Mouse (Mus musculus): Measurements from ENCODE around the gene Sprr2e. TPM values are rescaled to one million over a fixed set of nuclear protein-coding genes. Genes with fewer than 3 reads are reported as not detected.

Sprr2e gene
- polyA plus RNA-seq (2012; rRNA removed) = not detected in 2 replicates

DNA sequence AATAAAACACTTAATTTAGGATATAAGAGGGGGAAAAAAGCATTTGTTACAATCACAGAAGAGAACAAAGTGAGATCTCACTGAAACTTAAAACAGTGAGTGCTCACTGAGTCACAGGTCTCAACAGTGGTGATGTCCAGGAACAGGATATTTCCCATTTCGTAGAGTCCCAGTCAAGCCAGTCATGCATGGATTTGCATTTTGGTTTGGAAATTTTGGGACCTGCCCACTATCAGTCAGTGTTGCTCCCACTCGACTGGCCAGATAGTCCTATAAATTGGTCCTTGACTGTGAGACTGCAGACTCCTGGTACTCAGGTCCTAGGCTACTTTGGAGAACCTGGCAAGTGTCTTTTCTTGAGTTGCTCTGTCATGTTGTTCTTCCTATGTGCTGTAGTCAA, at the start of gene Sprr2e:
Gene Sprr2e (plus strand): TSS at position 301 of the 400 bp plus-strand sequence.
- no peak within 1 kb of the TSS for H3K4me3 ChIP-seq (ENCODE audit: insufficient read depth, low read length)

DNA sequence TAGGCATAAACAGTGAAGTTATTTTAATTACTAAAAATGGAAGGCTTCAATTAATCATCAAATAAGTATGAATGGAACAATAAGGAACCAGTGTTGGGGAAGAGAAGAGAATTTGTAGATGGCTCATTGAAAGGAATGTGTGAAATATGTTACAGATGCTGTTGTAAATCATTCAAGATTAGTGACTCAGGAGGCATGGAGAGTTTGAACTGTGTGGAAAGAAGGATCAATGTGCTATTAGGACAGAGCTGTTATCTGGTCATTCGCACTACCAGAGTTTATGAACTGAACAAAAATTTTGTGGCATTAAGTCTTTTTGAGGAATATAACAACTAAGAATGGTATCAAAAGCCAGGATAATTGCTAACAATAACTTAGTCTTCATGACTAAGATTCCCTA, 44.5 kb upstream of the Sprr2e start:
- Histone ChIP-seq H3K4me1 (ENCODE audit: control insufficient read depth, insufficient read depth, low read length) (no peaks in the 10 kb centered on the region), H3K4me3 (ENCODE audit: insufficient read depth, low read length) (no peak overlapping the region), H3K27ac (ENCODE audit: insufficient read depth, low read length) (no peak overlapping the region)
- TF ChIP-seq CTCF (IDR thresholded peaks at IDR 0.05; ENCODE audit: extremely low read depth, insufficient read depth, low read length) = no peak
- no peak for TF ChIP-seq POLR2A (IDR thresholded peaks at IDR 0.05; ENCODE audit: extremely low read depth, insufficient read depth, low read length)

More for the DNA sequence above, at the start of gene Sprr2e:
- Histone ChIP-seq H3K27ac (ENCODE audit: insufficient read depth, low read length) (no peak within 1 kb of the TSS), H3K4me1 (ENCODE audit: control insufficient read depth, insufficient read depth, low read length) (no peaks in the 10 kb centered on the region)
- no peak for TF ChIP-seq CTCF (IDR thresholded peaks at IDR 0.05; ENCODE audit: extremely low read depth, insufficient read depth, low read length)
- no peak for TF ChIP-seq POLR2A (IDR thresholded peaks at IDR 0.05; ENCODE audit: extremely low read depth, insufficient read depth, low read length)

DNA sequence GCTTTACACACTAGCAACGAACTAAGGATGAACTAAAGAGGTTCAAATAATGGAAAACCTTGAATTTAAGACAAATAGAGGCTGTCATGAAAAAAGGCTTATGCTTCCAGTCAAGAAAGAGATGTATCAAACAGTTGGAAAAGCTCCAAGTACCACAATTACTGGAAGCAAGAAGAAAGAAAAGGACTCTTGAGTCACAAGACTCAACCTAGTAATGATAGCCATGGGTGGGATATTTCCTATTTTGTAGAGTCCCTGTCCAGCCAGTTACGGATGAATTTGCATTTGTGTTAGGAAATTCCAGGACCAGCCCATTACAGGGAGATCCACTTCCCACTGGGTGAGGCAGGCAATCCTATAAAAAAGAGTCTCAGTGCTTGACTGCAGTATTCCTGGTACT, 35.6 kb upstream of the Sprr2e start, which contains the start of gene Sprr2b:
Gene Sprr2b (plus strand): TSS at position 301 of the 400 bp plus-strand sequence.
- H3K4me1 ChIP-seq (ENCODE audit: control insufficient read depth, insufficient read depth, low read length) = no peaks in the 10 kb centered on the region
- no peak within 1 kb of the TSS for H3K4me3 ChIP-seq (ENCODE audit: insufficient read depth, low read length)
- no peak for TF ChIP-seq POLR2A (IDR thresholded peaks at IDR 0.05; ENCODE audit: extremely low read depth, insufficient read depth, low read length)
- TF ChIP-seq CTCF (IDR thresholded peaks at IDR 0.05; ENCODE audit: extremely low read depth, insufficient read depth, low read length) = no peak
- no peak within 1 kb of the TSS for H3K27ac ChIP-seq (ENCODE audit: insufficient read depth, low read length)

DNA sequence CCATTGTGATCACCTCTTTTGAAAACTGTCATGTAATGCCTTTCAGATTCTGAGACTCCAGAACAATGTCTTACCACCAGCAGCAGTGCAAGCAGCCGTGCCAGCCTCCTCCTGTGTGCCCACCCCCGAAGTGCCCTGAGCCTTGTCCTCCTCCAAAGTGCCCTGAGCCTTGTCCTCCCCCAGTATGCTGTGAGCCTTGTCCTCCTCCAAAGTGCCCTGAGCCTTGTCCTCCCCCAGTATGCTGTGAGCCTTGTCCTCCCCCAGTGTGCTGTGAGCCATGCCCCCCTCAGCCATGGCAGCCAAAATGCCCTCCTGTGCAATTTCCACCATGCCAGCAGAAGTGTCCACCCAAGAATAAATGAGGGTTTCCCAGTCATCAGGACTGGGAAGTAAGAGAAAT, 34.6 kb upstream of the Sprr2e start:
- Histone ChIP-seq H3K4me1 (ENCODE audit: control insufficient read depth, insufficient read depth, low read length) (no peaks in the 10 kb centered on the region), H3K27ac (ENCODE audit: insufficient read depth, low read length) (no peak overlapping the region), H3K4me3 (ENCODE audit: insufficient read depth, low read length) (no peak overlapping the region)
- TF ChIP-seq POLR2A (IDR thresholded peaks at IDR 0.05; ENCODE audit: extremely low read depth, insufficient read depth, low read length) (no peak), CTCF (IDR thresholded peaks at IDR 0.05; ENCODE audit: extremely low read depth, insufficient read depth, low read length) (no peak)

DNA sequence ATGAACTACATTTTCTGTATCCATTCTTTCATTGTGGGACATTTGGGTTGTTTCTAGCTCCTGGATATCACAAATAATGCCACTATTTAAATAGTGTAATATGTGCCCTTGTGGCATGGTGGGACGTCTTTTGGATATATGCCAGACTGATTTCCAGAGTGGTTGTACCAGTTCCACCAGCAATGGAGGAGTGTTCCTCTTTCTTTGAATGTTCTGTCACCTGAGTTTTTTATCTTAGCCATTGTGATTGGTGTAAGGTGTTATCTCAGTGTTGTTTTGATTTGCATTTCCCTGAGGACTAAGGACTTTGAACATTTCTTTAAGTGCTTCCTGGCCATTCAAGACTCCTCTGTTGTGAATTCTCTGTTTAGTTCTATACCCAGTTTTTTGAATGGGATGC, 15.7 kb upstream of the Sprr2e start:
- Histone ChIP-seq H3K4me1 (ENCODE audit: control insufficient read depth, insufficient read depth, low read length) (no peaks in the 10 kb centered on the region), H3K4me3 (ENCODE audit: insufficient read depth, low read length) (no peak overlapping the region), H3K27ac (ENCODE audit: insufficient read depth, low read length) (no peak overlapping the region)
- TF ChIP-seq CTCF (IDR thresholded peaks at IDR 0.05; ENCODE audit: extremely low read depth, insufficient read depth, low read length) (no peak), POLR2A (IDR thresholded peaks at IDR 0.05; ENCODE audit: extremely low read depth, insufficient read depth, low read length) (no peak)

DNA sequence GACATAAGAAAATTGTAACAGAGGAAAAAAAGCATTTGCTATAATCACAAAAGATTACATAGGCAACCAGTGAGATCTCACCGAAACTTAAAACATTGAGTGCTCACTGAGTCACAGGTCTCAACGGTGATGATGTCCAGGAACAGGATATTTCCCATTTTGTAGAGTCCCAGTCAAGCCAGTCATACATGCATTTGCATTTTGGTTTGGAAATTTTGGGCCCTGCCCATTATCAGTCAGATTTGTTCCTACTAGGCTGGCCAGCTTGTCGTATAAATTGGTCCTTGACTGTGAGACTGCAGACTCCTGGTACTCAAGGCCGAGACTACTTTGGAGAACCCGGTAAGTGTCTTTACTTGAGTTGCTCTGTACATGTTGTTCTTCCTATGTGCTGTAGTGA, 13.1 kb upstream of the Sprr2e start, which contains the start of gene Sprr2d:
Gene Sprr2d (plus strand): TSS at position 301 of the 400 bp plus-strand sequence.
- TF ChIP-seq POLR2A (IDR thresholded peaks at IDR 0.05; ENCODE audit: extremely low read depth, insufficient read depth, low read length) (no peak), CTCF (IDR thresholded peaks at IDR 0.05; ENCODE audit: extremely low read depth, insufficient read depth, low read length) (no peak)
- Histone ChIP-seq H3K4me3 (ENCODE audit: insufficient read depth, low read length) (no peak within 1 kb of the TSS), H3K27ac (ENCODE audit: insufficient read depth, low read length) (no peak within 1 kb of the TSS), H3K4me1 (ENCODE audit: control insufficient read depth, insufficient read depth, low read length) (no peaks in the 10 kb centered on the region)

DNA sequence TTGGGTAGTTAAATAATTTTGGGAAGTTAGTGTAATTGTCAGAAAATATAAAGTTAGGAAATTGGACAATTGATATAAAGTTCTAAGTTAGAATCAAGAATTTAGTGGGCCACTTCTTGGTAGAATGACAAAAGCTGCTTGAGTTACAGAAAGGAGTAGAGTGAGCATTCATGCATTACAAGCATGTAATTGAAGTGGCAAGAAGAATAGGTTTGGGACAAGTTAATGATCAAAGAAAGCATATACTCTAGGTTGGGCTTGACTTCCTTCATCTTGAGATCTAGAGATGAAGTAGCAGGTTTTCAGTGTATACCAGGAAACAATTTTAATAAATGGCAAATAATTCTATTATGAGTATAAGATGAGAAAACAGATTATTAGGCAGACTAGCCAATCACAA, 9.7 kb downstream of the Sprr2e start:
- H3K4me3 ChIP-seq (ENCODE audit: insufficient read depth, low read length) = no peak overlapping the region
- H3K27ac ChIP-seq (ENCODE audit: insufficient read depth, low read length) = no peak overlapping the region
- TF ChIP-seq CTCF (IDR thresholded peaks at IDR 0.05; ENCODE audit: extremely low read depth, insufficient read depth, low read length) (no peak), POLR2A (IDR thresholded peaks at IDR 0.05; ENCODE audit: extremely low read depth, insufficient read depth, low read length) (no peak)
- H3K4me1 ChIP-seq (ENCODE audit: control insufficient read depth, insufficient read depth, low read length) = no peaks in the 10 kb centered on the region

DNA sequence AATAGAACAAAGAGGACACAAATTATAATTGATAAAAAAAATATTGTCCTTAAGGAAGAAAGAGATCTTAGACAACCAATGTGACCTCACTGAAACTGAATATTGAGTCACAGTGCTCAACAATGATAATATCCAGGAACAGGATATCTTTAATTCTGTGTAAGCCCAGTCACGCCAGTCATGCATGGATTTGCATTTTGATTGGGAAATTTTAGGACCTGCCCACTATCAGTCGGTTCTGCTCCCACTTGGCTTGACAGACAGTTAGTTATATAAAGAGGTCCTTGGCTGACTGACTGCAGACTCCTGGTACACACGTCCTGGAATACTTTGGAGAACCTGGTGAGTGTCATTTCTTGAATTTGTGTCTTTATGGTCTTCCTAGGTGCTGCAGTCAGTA, 12.9 kb downstream of the Sprr2e start, which contains the start of gene Sprr2f:
Gene Sprr2f (plus strand): TSS at position 301 of the 400 bp plus-strand sequence.
- no peaks in the 10 kb centered on the region for H3K4me1 ChIP-seq (ENCODE audit: control insufficient read depth, insufficient read depth, low read length)
- no peak for TF ChIP-seq CTCF (IDR thresholded peaks at IDR 0.05; ENCODE audit: extremely low read depth, insufficient read depth, low read length)
- no peak for TF ChIP-seq POLR2A (IDR thresholded peaks at IDR 0.05; ENCODE audit: extremely low read depth, insufficient read depth, low read length)
- H3K27ac ChIP-seq (ENCODE audit: insufficient read depth, low read length) = no peak within 1 kb of the TSS
- no peak within 1 kb of the TSS for H3K4me3 ChIP-seq (ENCODE audit: insufficient read depth, low read length)

DNA sequence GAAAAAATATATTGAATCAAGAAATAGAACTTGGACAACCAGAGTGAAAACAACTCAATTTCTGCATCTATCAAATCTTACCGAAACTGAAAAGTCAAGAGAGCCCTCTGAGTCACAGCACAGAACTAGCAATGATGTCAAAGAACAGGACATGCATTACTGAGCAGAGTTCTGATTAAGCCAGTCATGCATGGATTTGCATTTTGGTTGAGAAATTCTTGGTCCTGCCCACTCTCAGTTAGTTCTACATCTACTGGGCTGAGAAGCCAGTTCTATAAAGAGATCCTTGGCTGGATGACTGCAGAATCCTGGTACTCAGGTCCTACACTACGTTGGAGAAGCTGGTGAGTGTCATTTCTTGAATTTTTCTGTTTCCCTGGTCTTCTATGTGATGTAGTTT, 21.7 kb downstream of the Sprr2e start:
- no peak for TF ChIP-seq CTCF (IDR thresholded peaks at IDR 0.05; ENCODE audit: extremely low read depth, insufficient read depth, low read length)
- no peak overlapping the region for H3K27ac ChIP-seq (ENCODE audit: insufficient read depth, low read length)
- no peak overlapping the region for H3K4me3 ChIP-seq (ENCODE audit: insufficient read depth, low read length)
- H3K4me1 ChIP-seq (ENCODE audit: control insufficient read depth, insufficient read depth, low read length) = no peaks in the 10 kb centered on the region

DNA sequence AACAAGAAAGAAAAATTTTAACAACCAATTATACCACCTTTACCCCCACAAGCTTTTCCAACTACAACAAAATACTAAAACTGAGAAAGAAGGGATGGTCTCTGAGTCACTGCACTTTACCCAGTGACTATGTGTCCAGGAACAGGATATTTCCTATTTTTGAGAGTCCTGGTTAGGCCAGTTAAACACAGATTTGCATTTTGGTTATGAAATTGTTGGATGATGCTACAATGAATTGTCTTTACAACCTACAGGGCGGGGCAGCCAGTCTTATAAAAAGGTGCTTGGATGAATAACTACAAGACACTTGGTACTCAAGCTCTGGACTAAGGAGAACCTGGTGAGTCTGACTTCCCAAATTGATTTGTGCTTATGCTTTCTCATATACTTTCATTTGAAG, 33.4 kb downstream of the Sprr2e start, which contains the start of gene Sprr2h:
Gene Sprr2h (plus strand): TSS at position 301 of the 400 bp plus-strand sequence.
- Histone ChIP-seq H3K4me3 (ENCODE audit: insufficient read depth, low read length) (no peak within 1 kb of the TSS), H3K4me1 (ENCODE audit: control insufficient read depth, insufficient read depth, low read length) (no peaks in the 10 kb centered on the region), H3K27ac (ENCODE audit: insufficient read depth, low read length) (no peak within 1 kb of the TSS)
- TF ChIP-seq CTCF (IDR thresholded peaks at IDR 0.05; ENCODE audit: extremely low read depth, insufficient read depth, low read length) = no peak
- no peak for TF ChIP-seq POLR2A (IDR thresholded peaks at IDR 0.05; ENCODE audit: extremely low read depth, insufficient read depth, low read length)

Data from cortical plate, adult 2 months (tissue).